Mouse (Mus musculus) right cerebral cortex, adult 18-20 months (tissue): ENCODE data around the gene Slc12a9.

ENCODE experiments used
- DNase-seq: peaks from one replicate; pipeline ENCODE4 v3.0.0; 2022; ENCODE audit warnings: mixed read lengths

The Slc12a9 gene

GRCm38 (mm10) chr5:137346388-137346787, 13.0 kb upstream of the Slc12a9 start:
- no peak for DNase-seq

- DNase-seq, result no peak
These were observed 12.4 kb upstream of the Slc12a9 start for GRCm38 (mm10) chr5:137345821-137346220.

- no peak for DNase-seq
These were observed 10.5 kb upstream of the Slc12a9 start for GRCm38 (mm10) chr5:137343869-137344268.

GRCm38 (mm10) chr5:137343412-137343811, 10.0 kb upstream of the Slc12a9 start:
- DNase-seq, result no peak

DNA sequence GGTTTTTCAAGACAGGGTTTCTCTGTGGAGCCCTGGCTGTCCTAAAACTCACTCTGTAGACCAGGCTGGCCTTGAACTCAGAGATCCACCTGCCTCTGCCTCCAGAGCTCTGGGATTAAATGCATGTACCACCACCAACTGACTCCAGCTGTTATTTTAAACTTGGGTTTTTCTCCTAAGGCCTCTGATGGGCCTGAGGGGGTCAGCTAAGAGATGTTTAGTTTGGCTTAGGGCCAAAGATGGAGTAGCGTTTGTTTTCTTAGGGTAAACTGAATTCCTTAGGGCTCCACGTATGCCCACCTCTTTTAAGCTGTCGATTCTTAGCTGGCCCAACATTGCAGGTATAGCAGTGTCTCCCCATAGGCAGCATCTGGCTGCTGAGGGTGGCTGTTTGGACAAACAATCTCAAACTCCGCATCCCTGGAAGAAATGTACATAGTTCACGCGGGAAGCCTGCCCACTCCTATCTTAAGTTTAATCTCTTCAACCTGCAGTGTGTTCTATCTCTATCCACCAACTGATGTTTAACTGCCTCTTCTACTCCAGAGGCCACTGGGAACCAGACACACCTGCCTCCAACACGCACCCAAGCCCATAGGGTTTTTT, 9.1 kb upstream of the Slc12a9 start:
- DNase-seq, result no peak

- no peak for DNase-seq
These were observed 6.8 kb upstream of the Slc12a9 start for GRCm38 (mm10) chr5:137340222-137340621.

- peak; percentile 22 for DNase-seq
These were observed 6.0 kb upstream of the Slc12a9 start for GRCm38 (mm10) chr5:137339290-137339979.

DNA sequence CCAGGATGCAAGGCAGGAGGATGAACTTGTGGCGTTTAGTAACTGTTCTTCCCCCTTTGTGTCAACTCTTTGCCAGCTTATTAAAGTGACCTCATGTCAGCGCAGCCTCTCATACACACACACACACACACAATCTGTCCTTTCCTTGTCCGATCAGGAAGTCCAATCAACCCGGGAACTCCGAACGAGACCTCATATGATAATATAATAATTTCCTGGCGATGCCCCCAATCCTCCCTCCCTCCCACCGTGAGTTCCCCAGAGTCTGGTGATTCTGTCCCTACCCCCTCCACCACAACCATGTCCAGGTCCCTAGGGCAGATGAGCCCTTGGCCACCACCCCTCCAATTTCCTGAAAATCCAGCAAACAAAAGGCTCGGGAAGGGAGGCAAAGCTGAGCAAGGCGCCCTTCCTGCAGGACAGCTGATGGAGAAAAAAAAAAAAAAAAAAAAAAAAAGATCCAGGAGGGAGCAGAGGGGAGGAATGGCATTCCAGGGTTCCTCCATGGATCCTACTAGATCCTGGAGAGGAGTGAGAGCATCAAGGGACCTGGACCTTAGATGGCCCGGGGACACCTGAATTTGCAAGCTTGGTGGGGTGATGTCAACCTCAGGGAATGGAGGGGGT, 5.4 kb upstream of the Slc12a9 start:
- DNase-seq, result no peak

GRCm38 (mm10) chr5:137338256-137338655, 4.9 kb upstream of the Slc12a9 start:
- DNase-seq, result peak; percentile 94

- no peak for DNase-seq
These were observed 3.8 kb upstream of the Slc12a9 start for GRCm38 (mm10) chr5:137337190-137337589.

DNA sequence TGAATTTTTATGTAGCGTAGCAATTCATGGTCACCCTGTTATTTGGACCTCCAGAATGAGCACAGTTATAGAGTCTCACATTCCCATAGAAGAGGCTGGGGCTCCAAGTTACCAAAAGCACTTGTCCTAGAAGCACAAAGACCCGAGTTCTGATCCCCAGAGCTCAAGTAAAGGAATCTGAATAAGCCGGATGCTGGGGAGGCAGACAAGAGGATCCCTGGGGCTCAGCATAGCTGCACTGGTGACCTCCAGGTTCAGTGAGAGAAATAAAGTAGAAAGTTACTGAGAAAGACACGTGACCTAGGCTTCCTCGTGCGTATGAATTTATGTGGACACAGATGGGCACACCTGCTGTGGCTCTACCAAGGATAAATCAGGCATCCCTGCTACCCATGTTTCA, 1.7 kb upstream of the Slc12a9 start:
- DNase-seq, result no peak

DNA sequence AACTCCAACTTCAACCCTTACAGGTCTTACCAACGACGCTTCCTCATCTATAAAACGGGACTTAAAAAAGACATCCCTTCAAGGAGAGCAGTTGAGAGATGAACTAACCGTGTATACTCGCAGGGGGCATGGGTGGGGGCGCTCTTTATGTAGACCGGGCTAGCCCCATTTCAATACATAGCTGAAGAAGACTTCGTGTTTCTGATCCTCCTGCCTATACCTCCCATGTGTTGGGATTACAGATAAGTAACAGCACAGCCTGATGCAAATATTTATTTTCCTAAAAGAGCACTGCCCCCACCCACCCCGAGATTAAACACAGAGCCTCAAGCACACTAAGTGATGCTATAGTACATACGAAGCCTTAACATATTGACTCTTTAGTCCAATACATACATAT, 920 bp upstream of the Slc12a9 start:
- no peak for DNase-seq

DNA sequence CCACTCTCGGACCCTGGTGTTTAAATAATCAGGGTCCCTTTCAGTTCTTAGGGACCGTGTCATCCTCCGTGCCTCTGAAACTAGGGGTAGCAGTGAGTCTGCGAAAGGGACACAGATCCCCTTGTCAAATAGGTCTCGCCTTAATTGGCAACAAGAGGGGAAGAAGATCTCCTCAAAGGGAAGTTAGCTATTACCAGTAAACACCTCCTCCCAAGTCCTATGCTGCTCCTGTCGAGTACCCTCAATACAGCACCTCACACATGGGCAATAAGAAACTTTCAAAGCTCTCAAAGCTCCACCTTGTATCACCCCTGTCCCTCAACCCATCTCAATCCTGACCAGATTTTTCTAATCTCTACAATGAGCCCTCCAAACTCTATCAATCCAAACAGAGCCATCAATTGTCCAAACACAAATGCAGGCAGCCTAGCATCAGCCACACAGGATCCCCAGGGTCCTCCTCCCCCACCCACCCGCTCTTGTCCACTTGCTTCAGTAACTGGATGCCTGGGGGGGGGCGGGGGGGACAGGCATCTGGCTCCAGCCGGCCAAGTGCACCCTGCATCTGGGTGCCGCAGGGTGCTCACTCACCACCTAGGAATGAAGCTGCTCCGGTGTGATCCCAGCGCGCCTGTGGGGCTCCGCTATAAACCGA, 413 bp downstream of the Slc12a9 start:
- DNase-seq, result no peak

- no peak for DNase-seq
These were observed 2.5 kb downstream of the Slc12a9 start for GRCm38 (mm10) chr5:137330910-137331309.

DNA sequence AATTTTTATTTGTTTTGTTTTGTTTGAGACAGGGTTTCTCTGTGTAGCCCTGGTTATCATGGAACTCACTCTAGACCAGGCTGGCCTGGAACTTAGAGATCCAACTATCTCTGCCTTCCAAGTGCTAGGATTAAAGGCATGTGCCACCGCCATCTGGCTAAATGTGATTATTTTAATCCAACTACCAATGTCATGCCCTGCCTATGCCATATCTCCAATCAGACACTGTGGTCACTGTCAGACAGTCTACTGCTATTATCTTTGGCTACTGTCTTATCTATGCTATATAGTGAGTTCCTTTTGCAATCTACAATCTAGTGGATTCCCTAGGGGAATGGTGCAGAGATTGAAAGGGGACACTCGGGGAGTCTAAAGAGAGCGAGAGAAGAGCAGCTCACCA, 12.4 kb downstream of the Slc12a9 start:
- no peak for DNase-seq

- no peak for DNase-seq
These were observed 14.8 kb downstream of the Slc12a9 start for GRCm38 (mm10) chr5:137318570-137318969.

- DNase-seq, result no peak
These were observed 16.0 kb downstream of the Slc12a9 start for GRCm38 (mm10) chr5:137317361-137317760.

DNA sequence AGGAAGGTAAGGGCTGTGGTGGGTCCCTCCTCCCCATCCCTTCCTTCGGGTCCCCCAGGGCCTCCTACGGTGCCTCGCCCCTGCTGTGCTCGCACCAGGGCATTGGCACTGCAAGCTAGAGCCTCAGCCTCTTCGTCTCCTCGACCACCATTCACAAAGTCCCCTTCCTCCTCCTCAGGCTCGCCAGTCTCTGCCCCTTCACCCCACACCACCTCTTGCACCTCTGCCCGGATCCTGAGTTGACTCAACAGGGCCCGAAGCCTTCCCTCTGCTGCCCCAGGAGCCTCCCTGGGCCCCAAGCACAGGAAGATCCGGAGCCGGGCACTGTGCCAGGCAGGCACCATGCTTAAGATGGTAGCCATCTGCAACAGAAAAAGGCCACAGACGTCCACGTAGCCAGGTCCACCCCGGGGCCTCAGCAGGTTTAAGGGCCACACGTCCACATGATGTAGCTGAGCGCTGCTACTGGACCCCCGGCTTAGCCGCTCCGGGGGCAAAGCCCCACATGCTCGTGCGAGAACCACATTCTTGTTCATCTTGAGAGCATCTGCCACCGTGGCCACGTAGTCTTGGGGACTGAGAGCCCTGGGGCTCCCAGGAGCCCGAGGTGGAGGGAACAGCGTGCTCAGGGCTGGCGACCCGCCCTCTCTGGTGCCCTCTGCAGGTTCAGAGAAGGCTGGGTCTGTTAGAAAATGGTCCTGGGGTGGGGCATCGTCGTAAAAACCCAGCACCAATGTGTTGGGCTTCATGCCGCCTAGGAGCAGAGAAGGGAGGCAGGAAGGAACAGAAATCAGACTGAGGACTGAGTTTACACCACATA, 18.1 kb downstream of the Slc12a9 start:
- no peak for DNase-seq

DNA sequence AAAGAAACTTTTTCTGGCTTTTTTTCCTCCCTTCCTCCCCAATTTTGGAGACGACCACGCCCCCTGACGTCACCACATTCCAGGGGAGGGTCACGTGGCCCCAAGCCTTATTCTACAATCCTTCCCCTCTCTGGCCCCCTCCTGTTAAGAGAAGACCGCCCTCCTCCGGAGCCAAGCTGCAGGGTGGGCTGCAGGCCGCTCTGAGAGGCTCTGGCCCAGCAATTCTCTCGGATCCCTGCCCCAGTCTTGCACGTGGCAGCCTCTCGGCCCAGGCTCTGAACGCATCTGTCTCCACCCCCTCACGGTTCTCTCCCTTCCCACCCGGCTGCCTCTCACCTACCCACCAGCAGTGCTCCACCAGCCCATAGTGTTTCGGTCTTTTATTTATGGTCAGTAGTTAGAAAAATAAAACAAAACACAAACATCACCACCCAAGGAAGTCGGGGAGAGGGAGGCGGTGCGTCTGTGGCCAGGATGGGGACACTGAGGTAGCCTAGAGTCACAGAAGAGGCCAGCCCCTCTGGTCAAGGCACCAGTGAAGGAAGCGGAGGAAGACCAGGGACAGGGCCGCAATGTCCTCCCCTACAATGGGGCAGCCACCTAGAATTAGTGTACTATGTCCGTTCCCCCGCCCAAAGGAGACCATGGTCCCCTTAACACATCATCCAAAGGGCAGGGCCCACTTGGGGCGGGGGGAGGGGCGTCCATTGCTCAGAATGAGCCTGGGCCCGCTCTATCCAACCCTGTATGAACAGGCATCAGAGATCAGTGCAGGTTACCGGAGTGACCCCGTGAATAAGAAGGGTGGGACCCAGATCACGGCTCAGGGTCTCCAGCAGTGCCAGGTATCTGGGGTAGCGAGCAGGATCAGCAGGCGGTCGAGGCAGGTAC, 19.0 kb downstream of the Slc12a9 start, which contains the start of gene Trip6:
Gene Trip6 (minus strand): TSS at position 212 of the 891 bp plus-strand sequence.
- peak; percentile 40 for DNase-seq

DNA sequence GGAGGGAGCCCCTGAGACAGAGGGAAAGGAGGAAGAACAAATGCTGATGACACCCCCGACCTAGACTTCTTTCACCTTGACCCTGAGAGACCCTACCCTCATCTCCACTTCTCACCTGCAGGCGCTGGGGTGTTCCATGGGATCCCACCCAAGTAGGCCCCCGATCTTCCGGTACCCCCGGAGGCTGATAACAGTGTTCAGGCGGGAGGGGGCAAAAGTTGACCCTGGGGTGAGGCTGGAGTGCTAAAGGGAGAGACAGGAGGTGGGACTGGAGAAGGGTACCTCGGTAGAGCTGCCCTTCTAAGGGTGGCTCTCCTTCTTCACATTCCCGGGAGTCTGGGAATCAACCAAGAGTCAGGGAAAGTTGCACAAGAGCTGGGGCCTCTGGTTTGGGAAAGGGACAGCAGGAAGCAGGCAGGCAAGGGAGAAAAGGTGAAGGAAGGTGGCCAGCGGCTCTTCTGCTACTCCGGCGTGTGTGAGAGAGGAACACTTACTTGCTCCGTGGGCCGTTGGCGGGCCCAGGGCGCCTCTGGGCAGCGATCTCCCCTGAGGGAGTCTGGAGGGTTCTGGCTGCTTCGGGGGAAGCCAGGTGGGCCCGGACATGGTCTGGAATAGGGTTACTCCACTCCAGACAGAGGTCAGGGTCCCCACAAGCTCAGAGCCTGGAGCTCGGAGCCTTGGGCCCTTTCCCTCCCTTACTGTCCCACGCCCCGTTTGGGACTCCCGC, 19.8 kb downstream of the Slc12a9 start:
- no peak for DNase-seq

- no peak for DNase-seq
These were observed 25.0 kb downstream of the Slc12a9 start for GRCm38 (mm10) chr5:137308356-137308755.
